Mouse (Mus musculus) common myeloid progenitor, adult 5-6 weeks (primary cell): ENCODE data around the gene Lrig1. TPM values are rescaled to one million over a fixed set of nuclear protein-coding genes. Genes with fewer than 3 reads are reported as not detected.

Experiments
- ATAC-seq: replicated peaks from 2 replicates; pipeline ENCODE4 v1.8.0; 2016; ENCODE audit warnings: low read depth, mild to moderate bottlenecking, moderate TSS enrichment, inconsistent platforms; ENCODE audit not compliant: poor library complexity, severe bottlenecking
- total RNA-seq: library from RNA; stranded (forward); fragments of 200-1000, 187-1606 nt; gene quantifications from 2 replicates; pipeline ENCODE4 v1.2.3, GENCODE M21; 2017

Gene Lrig1
- total RNA-seq, 1 experiment from 2014 or later: 3.8 TPM

DNA sequence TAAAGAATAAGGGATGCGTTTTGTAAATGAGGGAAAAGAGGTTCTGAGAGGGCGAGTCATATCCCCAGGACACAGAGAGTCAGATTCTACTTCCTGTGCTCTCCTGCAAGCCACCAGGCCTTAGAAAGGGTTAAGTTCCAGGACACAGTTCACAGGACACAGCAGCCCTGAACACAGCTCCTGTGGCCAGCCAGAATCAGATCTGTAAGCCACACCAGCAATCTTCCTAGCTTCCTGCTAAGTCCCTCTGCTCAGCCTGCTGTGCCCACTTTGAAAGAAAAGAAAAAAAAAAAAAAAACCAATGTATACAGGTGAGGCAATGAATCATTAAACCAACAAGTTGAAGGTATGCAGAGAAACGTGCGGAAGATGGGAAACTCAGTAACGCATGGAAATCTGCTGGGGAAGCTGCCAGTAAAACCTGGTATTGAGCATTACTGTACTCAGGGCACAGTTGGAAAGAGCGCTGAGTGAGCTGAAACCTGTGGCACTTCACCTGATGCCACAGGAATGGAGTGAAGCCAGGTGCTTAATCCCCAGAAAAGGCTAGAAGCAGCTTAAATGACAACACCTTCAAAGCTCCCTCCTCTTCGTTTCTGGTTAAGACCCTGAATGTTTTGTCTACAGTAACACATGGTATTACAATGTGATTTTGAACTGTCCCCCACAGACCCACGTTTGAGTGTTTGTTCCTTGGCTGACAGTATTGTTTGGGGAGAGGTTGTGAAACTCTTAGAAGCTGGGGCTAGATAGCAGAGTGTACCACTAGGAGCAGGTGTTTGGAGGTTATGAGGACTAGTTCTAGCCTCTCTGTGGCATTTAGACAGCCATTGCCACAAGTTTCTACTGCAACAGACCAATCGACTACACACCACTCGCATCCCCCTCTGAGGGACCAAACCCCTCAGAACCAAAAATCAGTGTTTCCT is 46.3 kb downstream of the Lrig1 start:
- ATAC-seq: no peak

DNA sequence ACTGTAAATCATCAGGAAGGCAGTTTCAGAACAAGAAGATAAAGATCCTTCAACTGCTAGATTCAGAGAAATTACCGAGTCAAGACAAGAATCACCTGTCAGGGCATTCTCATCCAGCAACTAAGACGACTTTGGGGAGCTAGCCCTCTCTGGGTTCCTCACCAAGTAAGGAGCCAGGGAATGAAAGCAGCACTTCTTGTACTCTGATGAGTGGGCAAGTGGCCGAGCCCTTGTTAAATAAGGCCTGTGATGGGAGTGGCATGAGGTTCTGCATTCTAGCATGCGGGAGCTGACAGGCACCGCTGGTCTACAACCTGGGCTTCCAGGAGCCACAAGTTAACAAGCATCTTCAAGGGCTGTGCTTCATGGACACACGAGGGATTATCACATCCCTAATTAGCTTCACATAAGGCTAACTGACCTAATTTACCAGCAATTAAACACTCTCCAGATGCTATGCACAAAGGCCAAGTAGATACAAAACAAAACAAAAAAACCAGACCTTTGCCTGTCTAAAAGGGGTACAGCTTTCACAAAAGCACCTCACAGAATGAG is 47.2 kb downstream of the Lrig1 start:
- no peak for ATAC-seq

DNA sequence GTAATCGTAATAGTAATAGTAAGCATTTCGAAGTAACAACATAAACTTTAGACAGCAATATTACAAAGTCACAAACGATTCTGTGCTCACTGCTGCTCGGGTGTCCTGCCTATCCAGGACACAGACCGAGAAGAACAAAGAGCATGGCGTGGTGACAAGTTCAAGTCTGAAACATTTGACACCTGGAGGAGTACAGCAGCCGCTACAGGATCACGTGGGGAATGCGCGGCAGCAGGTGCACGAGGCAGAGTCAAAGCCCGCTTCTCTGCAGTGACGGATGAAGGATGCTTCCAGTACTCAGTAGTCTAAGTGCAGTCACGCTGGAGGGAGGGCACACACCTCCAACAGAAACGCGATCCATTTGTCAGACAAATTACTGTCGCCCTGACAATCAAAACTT is 48.4 kb downstream of the Lrig1 start:
- no peak for ATAC-seq

DNA sequence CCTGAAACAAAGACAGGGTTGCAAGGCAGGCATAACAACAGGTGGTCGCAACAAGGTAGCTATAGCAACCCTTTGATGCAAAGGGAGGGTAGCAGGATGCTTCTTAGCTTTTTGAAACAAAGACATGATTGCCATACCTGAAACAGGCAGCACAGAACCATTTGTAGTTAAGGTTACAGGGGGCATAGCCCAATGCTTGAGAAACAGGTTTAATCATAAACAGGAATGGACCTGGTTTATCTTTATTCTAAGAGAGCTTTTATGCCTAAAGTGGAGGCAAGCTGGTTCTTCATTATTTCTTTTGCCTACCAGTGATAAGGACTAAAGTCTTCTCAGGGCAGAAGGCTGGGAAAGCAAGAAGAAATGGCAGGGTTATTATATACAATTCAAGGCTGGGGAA is 50.3 kb downstream of the Lrig1 start:
- no peak for ATAC-seq

DNA sequence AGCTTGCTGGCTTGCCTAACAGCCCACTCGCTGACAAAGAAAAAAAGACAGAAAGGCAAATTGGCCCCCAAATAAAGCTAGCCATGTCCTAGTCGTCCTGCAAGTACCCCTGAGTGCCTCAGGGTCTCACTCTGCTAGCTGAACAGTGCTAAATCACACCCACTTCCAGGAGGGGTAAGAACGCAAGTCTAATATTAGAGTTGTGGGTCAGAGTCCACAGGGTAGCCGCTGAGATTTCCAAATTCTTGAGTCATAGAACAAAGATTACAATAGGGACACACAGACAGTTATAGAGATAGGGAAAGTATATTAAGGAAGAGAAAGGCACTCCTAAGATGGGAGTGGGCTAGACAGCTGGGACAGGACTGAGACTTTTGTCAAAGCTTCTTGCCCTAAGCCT is 51.5 kb downstream of the Lrig1 start:
- no peak for ATAC-seq

DNA sequence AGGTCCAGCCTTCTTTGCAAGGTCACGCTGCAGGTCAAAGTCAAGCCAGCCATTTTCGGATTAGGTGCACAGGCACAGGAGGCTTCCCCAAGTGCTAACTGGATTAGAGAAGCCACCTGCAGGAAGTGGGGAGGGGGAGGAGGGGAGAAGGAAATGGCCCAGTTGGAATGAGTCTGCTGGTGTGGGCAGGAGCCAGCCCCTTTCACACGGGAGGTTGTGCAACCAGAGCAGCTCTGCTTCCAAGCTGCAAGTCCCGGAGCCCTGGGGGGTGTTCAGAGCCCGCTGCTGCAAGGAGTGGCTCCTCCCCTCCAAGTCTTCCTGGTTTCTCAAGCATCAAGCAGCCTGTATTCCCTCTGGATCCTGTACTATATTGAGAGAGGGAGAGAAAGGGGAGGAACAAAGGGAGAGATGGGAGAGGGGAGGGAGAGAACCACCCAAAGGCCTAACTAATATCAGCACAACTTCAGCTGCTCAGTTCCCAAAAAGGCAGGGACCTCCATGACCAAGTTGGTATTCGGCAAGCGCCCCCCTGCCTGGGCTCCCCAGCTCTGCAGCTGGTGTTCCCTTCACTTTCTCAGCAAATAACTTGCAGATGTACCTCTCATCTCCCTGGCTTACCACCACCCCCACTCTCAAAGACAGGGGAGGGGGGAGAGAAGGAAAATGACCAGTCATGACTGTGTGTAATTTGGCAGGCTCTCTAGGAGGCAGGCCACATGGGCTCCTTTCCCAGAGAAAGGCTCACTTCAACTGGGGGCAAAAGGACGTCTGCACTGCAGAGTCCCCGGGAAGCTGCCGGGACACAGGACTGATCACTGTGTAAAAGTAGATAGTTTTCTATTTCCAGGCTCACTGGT is 52.2 kb downstream of the Lrig1 start:
- ATAC-seq: peak; percentile 80

DNA sequence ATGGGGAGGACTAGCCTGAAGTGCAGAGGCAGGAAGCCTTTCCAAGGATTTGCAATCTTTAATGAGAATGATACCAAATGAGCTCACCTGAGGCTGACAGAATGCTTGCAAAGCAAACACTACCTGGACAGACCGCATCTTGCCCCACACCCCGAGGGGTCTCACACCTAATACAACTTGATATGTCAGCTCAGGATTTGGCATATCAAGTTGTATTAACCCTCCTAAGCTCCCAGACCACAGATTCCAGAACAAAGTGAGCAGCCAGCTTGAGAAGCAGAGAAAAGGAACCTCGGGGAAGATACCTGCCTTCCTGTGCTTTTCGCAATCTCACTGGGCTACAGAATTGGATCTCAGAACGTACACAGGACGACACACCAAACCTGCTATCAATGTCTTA is 53.1 kb downstream of the Lrig1 start:
- ATAC-seq: no peak

DNA sequence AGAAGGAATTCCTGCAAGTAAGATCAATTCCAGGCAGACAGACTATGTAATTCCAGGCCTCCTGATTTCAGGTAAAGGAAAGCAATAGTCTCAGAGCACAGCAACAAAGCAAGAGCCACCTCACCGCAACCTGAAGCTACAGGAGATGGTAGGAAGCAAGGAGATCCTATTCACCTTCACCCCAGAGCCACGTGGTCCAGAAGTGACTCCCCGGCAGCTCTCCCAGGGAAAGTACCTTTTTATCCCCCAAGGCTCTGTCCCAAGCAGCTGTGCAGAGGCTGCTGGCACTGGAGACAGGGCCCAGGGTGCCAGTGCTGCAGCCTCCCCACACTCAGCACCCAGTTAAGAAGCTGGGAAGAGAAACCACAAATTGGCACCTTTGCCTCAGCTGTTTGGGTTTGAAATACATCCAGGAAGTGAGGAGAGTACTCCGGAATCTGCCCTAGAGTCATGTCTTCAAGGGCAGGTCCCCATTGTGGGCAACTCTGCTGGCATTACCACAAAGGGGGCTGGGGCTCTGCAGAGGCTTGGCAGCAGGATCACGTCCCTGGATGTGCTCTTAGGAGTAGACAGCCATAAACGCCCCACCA is 53.6 kb downstream of the Lrig1 start:
- ATAC-seq: 0 out of 2 replicates have a peak, but pooled peaks have one; percentile 4

DNA sequence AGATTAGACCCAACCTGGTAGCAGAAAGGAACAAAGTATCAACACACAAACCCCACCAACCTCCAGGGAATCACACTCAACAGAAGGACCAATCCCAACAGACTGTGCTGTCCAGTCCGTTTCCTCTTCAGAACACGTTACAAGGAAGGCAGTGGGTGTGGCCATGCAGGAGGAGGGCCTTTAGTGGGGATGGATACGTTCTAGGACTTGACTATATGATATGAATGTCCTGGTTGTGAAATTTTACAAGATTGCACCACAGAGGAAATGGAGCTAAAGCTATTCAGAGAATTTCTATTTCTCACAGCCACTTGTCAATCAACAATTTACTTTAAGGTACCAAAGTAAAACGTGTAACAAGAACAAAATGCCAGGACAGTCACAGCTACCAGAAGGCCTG is 54.2 kb downstream of the Lrig1 start:
- peak; percentile 66 for ATAC-seq

DNA sequence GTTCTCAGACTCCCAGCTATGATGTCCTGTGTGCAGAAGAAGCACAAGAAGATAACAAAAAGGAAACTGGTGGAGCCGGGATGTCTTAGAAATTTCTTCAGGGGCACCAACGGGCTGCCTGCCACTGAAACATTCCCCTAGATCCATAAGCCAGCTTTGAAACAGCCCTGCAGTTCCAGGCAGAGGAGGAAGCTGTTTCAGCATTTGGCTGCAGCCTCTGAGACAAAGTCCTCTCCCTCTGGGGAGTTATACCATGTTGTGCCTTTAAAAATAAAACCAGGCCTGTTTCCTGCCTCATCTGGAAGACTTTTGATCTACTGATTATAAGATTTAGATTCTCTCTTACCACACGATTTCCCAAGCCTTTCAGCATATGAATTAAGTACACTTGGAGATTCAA is 55.3 kb downstream of the Lrig1 start:
- ATAC-seq: no peak

DNA sequence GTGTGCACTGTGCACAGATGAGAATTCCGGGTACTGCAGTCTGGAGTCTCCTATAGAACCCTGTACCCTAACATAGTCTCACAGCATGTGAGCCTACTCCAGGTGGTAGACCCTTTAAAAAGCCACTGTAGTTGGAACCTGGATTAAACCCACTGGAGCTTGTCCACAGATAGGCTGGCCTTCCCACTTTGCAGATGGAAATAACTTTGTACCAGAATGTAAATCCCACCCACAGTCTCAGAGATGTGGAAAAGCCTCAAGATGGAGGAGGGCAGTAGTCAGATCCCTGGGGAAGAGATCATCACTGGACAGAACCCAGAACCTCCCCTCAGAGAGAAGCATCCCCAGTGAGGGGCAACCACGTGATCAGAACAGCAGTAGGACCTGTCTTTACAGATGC is 56.0 kb downstream of the Lrig1 start:
- ATAC-seq: no peak

DNA sequence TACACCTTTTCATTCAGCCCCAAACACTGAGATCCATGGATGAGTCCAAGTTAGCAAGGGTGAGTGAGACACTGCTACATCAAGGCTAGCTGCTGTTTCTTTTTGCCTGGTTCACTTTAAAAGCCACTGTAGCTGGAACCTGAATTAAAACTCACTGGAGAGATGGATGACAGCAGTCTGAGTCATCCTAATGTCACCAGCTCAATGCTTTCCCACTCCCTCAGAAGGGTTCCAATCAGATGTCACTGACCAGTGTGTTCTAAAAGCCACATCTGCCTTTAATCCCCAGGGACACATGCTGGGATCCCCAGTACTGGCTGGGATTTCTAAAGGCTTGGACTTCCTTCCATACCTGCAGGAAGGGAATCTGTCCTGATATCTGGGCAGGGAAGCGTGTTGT is 57.9 kb downstream of the Lrig1 start:
- no peak for ATAC-seq

DNA sequence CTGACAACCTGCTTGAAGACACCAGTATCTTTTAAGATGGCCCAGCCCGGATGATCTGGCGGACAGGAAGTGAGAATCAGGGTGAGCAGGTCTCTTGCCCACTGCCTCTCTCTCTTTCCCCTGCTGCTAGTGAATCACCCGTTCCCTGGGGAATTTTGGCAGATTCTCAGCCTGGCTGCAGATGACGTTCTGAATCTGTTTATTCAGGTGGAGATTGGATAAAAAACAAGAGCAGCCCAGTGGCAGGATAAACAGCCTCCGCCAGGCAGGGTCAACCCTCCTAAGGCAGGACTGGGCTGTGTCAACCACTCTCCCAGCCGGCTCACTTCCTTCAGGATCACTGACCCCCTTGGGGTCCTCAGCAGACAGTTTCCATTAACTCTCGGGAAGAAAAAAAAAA is 59.7 kb downstream of the Lrig1 start:
- ATAC-seq: no peak

DNA sequence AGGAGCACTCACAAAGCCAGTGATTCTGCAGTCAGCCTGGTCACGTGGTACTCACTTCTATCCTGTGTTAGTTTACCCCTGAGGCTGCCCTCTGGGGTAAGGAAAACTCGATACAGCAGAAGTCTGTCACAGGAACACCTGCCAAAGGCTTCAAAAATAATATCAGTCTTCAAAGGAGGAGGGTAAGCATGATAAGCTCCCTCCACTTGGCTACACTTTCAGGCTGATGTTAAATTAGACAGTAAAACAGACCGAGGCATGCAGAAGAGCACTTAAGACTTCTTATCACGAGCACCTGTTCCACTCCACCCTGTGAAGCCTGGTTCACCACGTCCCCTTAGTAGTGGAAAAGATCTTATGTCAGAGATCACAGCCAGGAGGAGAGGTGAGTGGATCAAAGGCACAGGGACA is 62.9 kb downstream of the Lrig1 start:
- ATAC-seq: peak; percentile 72

DNA sequence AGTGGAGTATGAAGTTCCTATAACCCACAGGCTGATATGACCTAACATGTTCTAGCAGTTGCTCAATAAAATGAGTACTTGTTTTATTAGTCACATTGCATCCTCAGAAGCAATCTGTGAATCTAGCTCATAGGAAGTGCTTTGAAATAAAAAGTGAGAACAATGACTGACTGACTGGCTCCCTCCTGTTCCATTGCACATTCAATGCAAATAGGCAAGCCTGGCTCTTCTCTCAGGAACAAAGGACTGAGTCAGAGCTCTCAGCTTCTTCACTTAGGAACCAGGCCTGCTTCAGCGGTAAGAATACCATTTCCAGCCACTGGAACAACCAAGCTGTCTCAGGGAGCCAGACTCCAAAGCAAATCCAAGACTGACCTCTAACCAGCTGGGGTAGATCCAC is 64.6 kb downstream of the Lrig1 start:
- no peak for ATAC-seq

DNA sequence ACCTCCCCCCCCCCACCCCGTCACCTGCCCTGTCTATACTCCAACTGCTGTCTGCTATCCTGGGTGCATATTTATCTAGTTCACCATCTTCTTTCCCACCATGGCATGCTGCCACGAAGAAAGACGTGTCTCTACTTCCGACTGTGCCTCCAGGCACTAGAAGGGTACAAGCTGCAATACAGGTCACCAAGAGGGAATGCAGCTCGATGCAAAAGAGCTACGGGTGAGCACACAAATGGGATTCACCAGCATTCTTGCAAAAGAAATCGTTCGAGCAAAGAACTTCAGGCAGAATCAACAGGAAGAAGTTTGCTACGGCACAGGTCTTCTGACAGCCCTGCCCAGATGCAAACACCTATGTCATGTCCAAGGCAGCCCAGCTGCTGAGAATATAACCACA is 65.2 kb downstream of the Lrig1 start:
- ATAC-seq: no peak

DNA sequence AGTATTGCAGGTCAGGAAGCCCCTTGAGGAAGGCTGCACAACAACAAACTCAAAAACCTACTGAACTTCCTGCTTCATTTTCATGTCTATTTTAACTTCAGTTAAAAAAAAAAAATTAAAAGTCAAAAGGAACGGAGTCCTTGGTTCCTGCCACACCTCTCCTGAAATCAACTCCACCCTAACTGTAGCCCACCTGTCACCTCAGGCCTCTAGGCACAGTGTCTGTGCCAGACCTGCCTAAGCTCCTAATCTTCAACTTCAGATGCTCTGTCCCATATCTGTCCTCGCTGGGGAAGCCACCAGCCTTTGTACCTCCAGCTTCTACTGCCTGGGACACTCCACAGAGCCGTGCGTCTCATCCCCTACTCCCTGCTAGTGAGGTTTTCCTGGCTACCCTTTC is 65.7 kb downstream of the Lrig1 start:
- ATAC-seq: 0 out of 2 replicates have a peak, but pooled peaks have one; percentile 16

DNA sequence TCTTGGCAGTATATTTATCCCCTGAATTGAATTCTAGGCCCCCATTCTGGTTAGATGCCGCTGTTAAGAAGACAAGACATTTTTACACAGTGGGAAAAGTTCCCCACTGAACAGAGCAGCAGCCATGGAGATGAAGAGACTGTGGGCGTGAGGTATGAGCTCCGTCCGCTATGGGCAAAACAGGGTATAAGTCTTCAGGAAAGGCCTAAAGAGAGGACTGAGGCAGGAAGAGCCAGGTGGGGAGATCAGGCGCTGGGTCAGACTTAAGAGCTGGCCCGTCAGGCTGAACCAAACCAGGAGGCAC is 68.2 kb downstream of the Lrig1 start:
- ATAC-seq: no peak

DNA sequence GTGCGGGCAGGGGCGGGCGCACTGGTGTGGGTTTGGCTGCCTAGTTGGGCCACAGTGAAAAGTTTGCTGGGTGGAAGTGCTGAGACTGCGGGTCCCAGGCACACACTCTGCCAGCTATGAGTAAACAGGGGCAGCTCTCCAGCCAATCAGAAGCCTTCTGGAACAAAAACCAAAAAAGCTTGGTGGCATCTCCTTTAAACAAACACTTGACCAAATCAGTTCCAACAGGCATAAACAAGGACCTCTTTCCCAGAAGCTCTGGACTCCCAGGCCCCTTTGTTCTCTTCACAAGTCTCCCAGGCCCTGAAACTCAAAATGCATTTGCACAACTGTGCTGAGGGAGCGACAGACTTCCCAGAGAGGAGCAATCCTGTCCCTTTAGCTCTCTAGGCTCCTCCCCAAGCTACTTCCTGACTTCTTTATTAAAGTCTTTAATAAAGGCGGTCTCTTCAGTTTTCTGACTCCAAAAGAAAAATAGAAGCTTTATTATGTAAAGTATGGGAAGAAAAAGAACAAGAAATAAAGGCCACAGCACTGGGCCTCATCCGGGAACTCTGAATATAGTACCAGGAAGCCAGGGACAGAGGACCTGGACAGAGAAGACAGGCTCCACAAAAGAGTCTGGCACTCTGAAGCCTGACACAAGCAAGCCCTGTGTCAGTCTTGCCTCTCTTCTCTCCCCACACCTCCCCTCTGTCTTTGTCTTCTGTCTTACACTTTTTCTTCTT is 68.7 kb downstream of the Lrig1 start:
- ATAC-seq: no peak

DNA sequence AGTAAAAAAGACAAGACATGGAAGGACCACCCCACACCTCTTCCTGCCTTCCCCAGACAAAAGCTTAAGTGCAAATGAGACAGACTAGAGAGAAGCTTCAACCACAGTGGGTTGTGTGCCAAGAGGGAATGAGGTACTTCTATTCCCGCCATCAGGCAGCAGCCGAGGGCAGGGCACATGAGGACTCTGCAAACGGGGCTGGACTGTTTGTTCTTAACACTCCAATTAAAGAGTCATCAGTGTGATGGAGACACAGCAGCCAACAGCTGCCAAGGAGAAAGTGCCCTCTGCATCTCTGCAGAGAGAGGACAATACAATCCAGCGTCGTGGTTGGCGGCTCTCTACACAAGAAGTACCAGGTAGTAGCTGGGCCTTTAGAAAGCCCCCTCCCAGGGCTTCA is 71.2 kb downstream of the Lrig1 start:
- ATAC-seq: no peak
